Mouse (Mus musculus) bone marrow macrophage, adult 2 months (primary cell): ENCODE data around the gene Csf2ra. TPM values are rescaled to one million over a fixed set of nuclear protein-coding genes. Genes with fewer than 3 reads are reported as not detected.
"Not testable (repeated sequence)": the region's sequence is repeated elsewhere in the genome, so short reads cannot be mapped to it uniquely, and the experiment has no call there.

ENCODE experiments used
- H3K27ac ChIP-seq: 2 replicates; pipeline ENCODE4 v1.5.1; 2012; ENCODE audit warnings: low read depth, low read length; ENCODE audit not compliant: insufficient read depth
- H3K4me1 ChIP-seq: 2 replicates; pipeline ENCODE4 v1.6.1; 2012; ENCODE audit warnings: low read length; ENCODE audit not compliant: control insufficient read depth, insufficient read depth
- H3K4me3 ChIP-seq: 2 replicates; pipeline ENCODE4 v1.5.1; 2012; ENCODE audit warnings: mild to moderate bottlenecking, low read length, moderate library complexity; ENCODE audit not compliant: insufficient read depth
- CTCF ChIP-seq: IDR thresholded peaks from 2 replicates; pipeline ENCODE4 v1.5.1; 2012; ENCODE audit warnings: low read depth, mild to moderate bottlenecking, low read length, moderate library complexity
- POLR2A ChIP-seq: IDR thresholded peaks from 2 replicates; pipeline ENCODE4 v1.6.1; 2012; ENCODE audit warnings: mild to moderate bottlenecking, low read depth, low read length, borderline replicate concordance
- polyA plus RNA-seq: library from polyadenylated mRNA; stranded (reverse); fragments of >200 nt; gene quantifications from 2 replicates; pipeline ENCODE4 v1.2.4, GENCODE M21; 2012; ENCODE audit not compliant: missing spikeins, insufficient read depth, insufficient read length

Csf2ra gene
- polyA plus RNA-seq, 1 experiment = 503 TPM

- H3K4me1 ChIP-seq = no peaks in the 10 kb centered on the region
- H3K27ac ChIP-seq = no peak overlapping the region
- H3K4me3 ChIP-seq = no peak overlapping the region
- TF ChIP-seq POLR2A (no peak), CTCF (no peak)
These were observed 3.3 kb downstream of the Csf2ra start for GRCm38 (mm10) chr19:61224678-61225525.

GRCm38 (mm10) chr19:61223706-61224328, 4.4 kb downstream of the Csf2ra start:
- H3K4me1 ChIP-seq = no peaks in the 10 kb centered on the region
- no peak overlapping the region for H3K4me3 ChIP-seq
- TF ChIP-seq CTCF (no peak), POLR2A (no peak)
- H3K27ac ChIP-seq = no peak overlapping the region

- not testable (repeated sequence) for H3K4me1 ChIP-seq, H3K4me3 ChIP-seq, H3K27ac ChIP-seq
These were observed 20.7 kb downstream of the Csf2ra start for GRCm38 (mm10) chr19:61207506-61207905.

GRCm38 (mm10) chr19:61199836-61200235, 28.4 kb downstream of the Csf2ra start:
- TF ChIP-seq POLR2A (no peak), CTCF (no peak)
- Histone ChIP-seq H3K4me3 (no peak overlapping the region), H3K27ac (no peak overlapping the region)

GRCm38 (mm10) chr19:61199316-61199715, 28.9 kb downstream of the Csf2ra start:
- H3K4me1 ChIP-seq = no peaks in the 10 kb centered on the region
- no peak overlapping the region for H3K27ac ChIP-seq
- H3K4me3 ChIP-seq = no peak overlapping the region
- no peak for TF ChIP-seq CTCF
- no peak for TF ChIP-seq POLR2A

More at GRCm38 (mm10) chr19:61199836-61200235, 28.4 kb downstream of the Csf2ra start:
- H3K4me1 ChIP-seq = no peaks in the 10 kb centered on the region

GRCm38 (mm10) chr19:61183590-61183989, 44.6 kb downstream of the Csf2ra start, which contains the start of gene Gm6020:
Gene Gm6020, plus strand, starts transcription at chr19:61183890.
- not testable (repeated sequence) for H3K4me1 ChIP-seq, H3K27ac ChIP-seq, H3K4me3 ChIP-seq

GRCm38 (mm10) chr19:61175756-61176324, 52.4 kb downstream of the Csf2ra start, which contains the start of gene Gm7102:
Gene Gm7102, minus strand, starts transcription at chr19:61176309.
- Histone ChIP-seq H3K4me3 (no peak within 1 kb of the TSS), H3K27ac (no peak within 1 kb of the TSS), H3K4me1 (no peaks in the 10 kb centered on the region)
- TF ChIP-seq POLR2A = no peak
- TF ChIP-seq CTCF = no peak

Other genes with a start within 250 kb of the Csf2ra start
- 38.3 and 39.8 TPM in 2 replicates for gene Zfp950, start 87.6 kb downstream of the Csf2ra start, polyA plus RNA-seq
- 0.39 TPM in 1 of 2 replicates, not detected in the other for gene Gm7102, start 52.1 kb downstream of the Csf2ra start, polyA plus RNA-seq
- gene Gm6020, start 44.5 kb downstream of the Csf2ra start, polyA plus RNA-seq = not detected in 2 replicates
- not detected in 2 replicates for gene Gm21060, start 68.6 kb upstream of the Csf2ra start, polyA plus RNA-seq